Mouse (Mus musculus) retina, postnatal 7 days (tissue): ENCODE results near the gene Camsap2.

Experiments
- DNase-seq: peaks from one replicate; pipeline ENCODE4 v3.0.0-alpha.2; 2012; ENCODE audit warnings: low read depth, low spot score

Gene Camsap2

GRCm38 (mm10) chr1:136225846-136226245, 120.1 kb downstream of the Camsap2 start:
- DNase-seq = no peak

GRCm38 (mm10) chr1:136223758-136224342, 122.1 kb downstream of the Camsap2 start:
- DNase-seq = no peak

GRCm38 (mm10) chr1:136222386-136222785, 123.5 kb downstream of the Camsap2 start:
- no peak for DNase-seq

- DNase-seq = no peak
Observed at GRCm38 (mm10) chr1:136220037-136220871, 125.7 kb downstream of the Camsap2 start.
